Mouse (Mus musculus): ENCODE measurements around the gene Hils1. TPM values are rescaled to one million over a fixed set of nuclear protein-coding genes. Genes with fewer than 3 reads are reported as not detected.
"Not testable (repeated sequence)": the region's sequence is repeated elsewhere in the genome, so short reads cannot be mapped to it uniquely, and the experiment has no call there.

The Hils1 gene
- total RNA-seq, 2 experiments from 2014 or later: not detected

DNA sequence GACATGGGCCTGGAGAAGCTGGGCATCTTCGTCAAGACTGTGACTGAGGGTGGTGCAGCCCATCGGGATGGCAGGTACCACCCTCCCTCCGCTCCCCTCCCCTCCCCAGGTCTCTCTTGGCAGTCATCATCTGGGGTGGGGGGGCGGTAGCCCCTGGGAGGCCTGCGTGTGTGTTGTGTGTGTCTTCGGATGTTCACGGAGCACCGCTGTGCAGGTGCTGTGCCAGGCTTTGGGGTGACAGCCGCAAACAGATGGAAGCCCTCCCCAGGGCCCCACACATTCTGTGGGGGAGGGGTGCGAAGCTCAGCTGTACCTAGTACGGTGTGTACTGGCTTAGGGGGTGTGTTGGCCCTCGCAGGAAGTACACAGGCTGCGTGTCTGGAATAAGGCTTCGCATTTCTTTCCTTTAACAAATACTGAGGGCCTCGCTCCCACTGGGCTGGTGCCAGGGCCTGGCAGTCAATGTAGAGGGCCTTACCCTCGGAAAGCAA, 30.7 kb downstream of the Hils1 start:
- DNase-seq (ENCODE audit: low spot score in 2 of 2): peak; percentile 62 to 65
- intact Hi-C loops (cut with DNase I): no loop called here

DNA sequence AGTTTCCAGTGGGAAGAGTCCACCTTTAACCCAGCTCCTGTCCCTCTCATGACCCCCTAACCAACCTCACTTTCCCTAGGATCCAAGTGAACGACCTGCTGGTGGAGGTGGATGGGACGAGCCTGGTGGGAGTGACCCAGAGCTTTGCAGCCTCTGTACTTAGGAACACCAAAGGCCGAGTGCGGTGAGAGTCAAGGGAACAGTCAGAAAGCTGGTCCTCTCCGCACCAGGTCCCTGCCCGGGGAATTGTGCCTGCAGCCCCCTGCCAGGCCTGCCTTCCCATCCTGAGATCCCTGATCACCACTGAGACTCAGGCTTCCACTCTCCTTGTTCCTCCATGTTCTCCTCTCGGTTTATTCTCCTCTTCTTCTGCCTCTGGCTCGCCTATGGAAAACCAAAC, 32.7 kb downstream of the Hils1 start:
- intact Hi-C loops (cut with DNase I): loop anchor here (2.0 kb wide), 1 partner anchor 21 kb away; no protein-coding TSS in a partner anchor
- DNase-seq (ENCODE audit: low spot score in 2 of 2): no peak

DNA sequence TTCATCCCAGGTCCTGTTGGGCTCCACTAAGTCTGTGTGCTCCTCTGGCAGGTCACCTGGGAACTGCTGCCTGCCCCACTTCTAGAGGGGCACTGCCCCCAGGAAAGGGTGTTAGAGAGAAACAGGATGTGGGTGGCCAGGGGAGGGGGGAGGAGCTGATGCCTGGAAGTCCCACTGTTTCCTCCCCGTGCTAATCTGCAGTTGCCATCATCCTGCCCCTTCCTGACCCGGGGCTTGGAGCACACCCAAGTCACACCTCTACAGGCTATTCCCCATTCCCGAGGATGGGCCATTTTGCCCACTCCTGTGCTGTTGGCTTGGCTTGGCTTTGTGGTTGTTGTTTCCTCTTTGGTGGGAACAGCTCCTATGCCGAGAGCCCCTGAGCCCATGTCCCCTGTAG, 33.2 kb downstream of the Hils1 start:
- intact Hi-C loops (cut with DNase I): loop anchor here (2.0 kb wide), 1 partner anchor 22 kb away; no protein-coding TSS in a partner anchor
- DNase-seq (ENCODE audit: low spot score in 2 of 2): no peak

DNA sequence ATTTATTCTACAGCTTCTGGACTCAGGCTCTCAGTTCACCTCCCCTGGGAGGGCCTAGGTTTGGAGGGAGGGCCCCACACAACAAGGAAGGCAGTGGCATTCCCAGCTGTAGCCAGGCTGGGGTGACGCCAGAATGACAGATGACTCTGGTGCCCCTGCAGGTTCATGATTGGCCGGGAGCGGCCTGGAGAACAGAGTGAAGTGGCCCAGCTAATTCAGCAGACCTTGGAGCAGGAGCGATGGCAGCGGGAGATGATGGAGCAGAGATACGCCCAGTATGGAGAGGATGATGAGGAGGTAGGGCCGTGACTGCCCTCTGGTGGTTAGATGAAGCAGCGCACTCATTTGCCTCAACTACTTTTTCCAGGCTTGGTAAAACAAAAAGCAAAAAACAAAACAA, 33.7 kb downstream of the Hils1 start:
- DNase-seq (ENCODE audit: low spot score in 2 of 2): peak; percentile 72 to 76
- intact Hi-C loops (cut with DNase I): loop anchor here (2.0 kb wide), 1 partner anchor 22 kb away; no protein-coding TSS in a partner anchor

DNA sequence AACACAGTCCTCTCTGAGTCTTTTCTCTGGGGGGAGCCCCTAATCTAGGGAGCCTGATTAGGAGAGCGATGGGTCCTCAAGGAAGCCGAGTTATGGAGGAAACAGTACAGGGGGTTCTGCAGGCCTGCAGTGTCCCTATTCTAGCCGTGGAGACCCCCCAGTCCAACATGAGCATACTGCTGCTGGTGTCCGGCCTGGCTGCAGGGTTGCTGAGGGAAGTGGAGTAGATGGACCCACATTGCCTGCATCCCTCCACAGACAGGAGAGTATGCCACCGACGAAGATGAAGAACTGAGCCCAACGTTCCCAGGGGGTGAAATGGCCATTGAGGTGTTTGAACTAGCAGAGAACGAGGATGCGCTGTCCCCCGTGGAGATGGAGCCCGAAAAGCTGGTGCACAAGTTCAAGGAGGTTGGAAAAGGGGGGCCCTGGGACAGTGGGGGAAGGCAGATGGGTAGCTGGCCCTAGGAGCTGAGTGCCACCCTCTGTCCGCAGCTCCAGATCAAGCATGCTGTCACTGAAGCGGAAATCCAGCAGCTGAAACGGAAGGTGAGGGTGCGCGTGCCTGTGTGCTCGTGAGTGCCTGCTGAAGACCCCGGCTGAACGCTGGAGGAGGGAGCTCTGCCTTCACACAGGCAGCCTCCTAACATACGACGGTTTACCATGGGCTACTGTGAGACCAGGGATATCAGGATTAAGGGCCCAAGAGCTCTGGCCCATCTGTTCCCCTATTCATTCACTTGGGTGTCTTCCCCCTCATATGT, 34.4 kb downstream of the Hils1 start:
- intact Hi-C loops (cut with DNase I): loop anchor here (2.0 kb wide), 1 partner anchor 23 kb away; no protein-coding TSS in a partner anchor
- DNase-seq (ENCODE audit: low spot score in 2 of 2): no peak

DNA sequence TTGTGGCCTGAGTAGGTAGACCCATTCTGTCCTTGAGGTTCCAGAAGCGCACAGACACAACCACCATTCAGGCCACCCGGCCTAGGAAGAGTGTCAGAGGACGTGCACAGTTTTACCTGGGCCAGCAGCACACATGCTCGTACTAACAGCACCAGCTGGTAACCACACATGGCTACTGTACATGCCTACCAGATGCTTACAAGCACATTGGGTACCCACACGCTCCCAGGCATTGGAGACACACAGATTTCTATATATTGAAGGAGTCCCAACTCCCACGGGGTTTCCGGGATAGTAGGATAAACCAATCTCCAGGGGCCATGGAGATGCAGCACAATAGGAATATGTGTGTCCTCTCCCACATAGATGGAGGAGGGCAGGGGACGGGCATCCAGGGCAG, 35.3 kb downstream of the Hils1 start:
- DNase-seq (ENCODE audit: low spot score in 2 of 2): peak in 1 of 2 experiments; percentile 75
- intact Hi-C loops (cut with DNase I): no loop called here

DNA sequence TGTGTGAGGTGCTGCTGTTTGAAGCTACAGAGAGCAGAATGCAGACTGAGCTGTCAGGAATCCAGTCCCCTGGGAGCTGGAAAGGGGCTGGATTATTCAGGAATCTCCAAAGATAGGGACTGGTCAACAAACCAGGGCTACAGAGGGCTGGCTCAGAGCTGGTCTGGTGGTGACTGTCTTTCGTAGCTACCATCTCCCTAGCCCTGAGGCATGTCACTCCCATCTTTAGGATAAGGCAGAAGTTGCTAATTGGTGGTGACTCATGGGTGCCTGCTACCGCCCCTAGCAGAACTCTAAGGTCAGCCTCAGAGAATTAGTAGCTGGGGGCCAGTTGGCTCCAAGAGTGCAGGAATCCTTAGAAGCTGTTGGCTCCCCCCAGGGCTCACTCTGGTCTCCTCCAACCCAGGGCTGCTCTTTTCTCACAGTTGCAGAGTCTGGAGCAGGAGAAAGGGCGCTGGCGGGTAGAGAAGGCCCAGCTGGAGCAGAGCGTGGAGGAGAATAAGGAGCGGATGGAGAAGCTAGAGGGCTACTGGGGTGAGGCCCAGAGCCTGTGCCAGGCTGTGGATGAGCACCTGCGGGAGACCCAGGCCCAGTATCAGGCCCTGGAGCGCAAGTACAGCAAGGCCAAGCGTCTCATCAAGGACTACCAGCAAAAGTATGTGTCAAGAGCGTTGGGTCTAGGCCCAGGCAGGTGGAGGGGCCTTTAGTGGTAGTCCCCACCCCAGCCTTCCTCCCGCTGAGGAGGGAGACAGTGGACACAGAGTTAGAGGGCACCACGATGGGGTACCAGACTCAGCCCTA, 36.9 kb downstream of the Hils1 start:
- no peak for DNase-seq (ENCODE audit: low spot score in 2 of 2)
- intact Hi-C loops (cut with DNase I): no loop called here

DNA sequence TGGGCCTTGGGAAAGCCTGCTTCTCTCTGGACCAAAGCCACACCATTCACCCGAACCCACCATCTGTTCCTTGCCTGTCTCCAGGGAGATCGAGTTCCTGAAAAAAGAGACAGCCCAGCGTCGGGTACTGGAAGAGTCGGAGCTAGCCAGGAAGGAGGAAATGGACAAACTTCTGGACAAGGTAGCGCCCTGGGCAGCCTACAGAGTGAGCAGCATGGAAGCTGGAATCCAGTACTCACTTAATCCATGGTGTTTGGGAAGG, 37.5 kb downstream of the Hils1 start:
- intact Hi-C loops (cut with DNase I): no loop called here
- no peak for DNase-seq (ENCODE audit: low spot score in 2 of 2)

DNA sequence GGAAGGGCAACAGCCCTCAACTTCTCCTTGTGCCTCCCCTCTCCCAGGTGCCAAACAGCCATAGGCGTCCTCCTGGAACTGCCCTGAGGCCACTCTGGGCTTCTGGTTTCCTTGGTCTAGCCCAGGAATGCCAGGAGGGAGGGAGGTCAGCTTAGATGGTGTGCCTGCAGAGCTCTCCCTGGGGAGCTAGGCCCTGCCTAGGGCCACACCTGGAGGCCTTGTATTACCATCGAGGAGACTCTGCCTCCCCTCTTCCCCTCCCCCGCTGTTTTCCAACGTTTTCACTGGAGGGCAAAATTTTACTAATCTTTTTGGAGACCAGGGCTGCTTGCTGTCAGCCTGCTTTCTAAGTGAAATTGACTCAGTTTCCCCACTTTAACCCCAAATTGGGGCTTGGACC, 38.6 kb downstream of the Hils1 start:
- DNase-seq (ENCODE audit: low spot score in 2 of 2): no peak
- intact Hi-C loops (cut with DNase I): no loop called here

DNA sequence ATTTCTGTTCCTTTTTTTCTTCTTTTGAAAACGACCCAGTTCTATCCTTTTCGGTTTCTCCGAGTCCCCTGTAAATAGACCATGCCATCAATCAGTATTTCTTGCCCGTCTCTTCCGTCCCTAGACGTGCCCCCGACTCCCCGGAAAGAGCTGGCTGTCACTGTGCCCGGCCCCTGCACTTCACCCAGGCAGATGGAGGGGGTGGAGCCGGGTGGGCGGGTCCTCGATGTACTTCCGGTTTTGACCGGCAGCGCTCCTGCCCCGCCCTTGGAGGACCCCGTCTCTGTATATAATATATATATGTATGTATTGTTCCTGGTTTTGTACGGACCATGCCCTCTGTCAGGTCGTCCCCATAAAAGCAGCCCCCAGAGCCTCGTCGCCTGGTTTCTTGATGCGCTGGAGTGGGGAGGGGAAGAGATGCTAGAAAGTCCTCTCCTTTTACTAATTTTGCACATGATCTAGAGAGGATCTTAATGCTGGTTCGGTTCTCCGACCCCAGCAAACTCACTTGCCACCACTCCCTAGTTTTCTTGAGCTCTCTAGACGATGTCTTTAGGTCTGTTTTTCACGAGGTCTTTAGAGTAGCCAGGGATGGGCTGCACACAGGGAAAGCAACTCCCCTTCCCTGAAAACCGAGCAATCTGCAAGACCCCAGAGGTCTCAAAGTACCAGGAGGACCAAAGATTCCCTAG, 39.3 kb downstream of the Hils1 start:
- peak in 1 of 2 experiments; percentile 78 for DNase-seq (ENCODE audit: low spot score in 2 of 2)
- intact Hi-C loops (cut with DNase I): no loop called here

DNA sequence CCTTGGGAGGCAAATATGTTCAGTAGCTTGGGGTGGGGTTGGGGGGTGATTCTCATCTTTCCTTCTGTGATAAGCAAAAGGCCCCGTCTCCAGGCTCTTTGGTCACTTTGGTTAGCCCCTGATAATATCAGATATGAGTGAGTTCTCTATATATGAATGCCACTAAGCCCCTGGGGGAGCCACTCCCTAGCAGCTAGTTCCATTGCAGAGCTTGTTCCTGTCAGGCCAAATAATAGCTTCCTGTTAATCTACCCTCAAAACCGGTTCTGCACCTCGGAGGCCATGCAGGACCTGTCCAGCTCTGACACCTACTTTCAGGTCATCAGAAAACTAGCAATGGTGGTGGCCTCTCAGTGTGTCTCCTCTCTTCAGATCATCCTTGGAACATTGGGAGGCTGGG, 40.0 kb downstream of the Hils1 start:
- intact Hi-C loops (cut with DNase I): no loop called here
- DNase-seq (ENCODE audit: low spot score in 2 of 2): no peak

DNA sequence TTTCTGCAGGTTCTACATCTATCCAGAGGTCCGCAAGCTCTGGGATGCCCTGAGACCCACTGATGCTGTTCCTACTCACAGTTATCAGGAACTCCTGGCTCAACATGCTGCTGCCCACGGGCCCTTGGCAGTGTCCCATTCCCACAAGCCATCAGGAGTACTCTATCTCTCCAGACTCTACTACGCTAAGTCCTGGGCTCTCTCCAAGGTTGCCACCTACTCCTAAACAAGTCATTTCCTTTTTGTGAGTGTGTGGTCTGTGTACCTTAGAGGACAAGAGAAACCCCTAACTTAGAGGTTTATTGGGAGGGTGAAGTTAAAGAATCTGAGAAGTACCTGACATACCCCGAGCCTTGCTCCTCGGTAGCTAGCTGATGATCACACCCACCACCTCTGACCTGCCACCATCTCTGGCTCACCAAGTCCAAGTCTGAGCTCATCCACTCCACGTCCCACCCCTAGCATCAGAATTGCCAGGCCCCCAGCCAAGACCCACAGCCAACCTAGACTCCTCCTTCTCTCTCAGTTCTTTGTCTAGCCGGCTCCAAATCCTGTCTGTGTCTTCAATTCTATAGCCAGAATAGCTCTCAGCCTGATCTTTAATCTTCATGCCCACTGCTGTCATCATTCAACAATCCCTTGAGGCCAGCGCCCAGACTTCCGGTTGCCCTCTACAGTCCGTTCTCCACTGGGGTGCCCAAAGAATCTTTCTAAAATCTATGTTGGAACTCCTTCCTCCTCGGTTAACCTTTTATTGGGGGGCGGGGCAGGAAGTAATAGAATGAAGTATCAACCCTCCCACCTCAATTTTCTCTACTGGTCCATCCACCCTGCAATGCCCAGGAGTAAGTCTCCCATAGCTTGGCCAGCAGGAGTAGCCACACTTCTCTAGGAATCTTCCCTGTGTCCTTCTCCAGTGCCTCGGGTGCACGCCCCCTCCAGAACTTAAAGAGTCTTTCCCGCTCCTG, 41.6 kb downstream of the Hils1 start:
- intact Hi-C loops (cut with DNase I): no loop called here
- no peak for DNase-seq (ENCODE audit: low spot score in 2 of 2)

DNA sequence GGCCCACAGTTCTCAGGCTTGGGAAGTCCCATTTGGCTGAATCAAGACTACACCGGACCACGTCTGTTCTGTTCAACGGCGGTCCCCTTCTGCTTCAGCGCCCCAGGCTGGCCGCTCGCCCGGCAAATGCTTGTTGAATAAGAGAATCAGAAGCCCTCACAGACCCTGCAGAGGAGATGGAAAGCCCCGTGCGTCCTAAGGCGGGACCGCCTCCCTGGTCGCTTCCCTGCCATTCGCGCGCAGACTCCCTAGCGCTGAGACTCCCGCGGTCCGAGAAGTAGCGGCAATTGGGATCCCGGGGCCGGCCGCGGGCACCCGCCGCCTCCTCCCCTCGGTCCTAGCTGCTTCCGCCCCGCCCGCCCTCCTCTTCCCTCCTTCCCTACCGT, 42.2 kb downstream of the Hils1 start, which contains the start of gene Samd14:
Gene Samd14, plus strand, starts transcription at position 251 of the 386 bp plus-strand sequence.
- intact Hi-C loops (cut with DNase I): no loop called here
- peak; percentile 74 to 81 for DNase-seq (ENCODE audit: low spot score in 2 of 2)

DNA sequence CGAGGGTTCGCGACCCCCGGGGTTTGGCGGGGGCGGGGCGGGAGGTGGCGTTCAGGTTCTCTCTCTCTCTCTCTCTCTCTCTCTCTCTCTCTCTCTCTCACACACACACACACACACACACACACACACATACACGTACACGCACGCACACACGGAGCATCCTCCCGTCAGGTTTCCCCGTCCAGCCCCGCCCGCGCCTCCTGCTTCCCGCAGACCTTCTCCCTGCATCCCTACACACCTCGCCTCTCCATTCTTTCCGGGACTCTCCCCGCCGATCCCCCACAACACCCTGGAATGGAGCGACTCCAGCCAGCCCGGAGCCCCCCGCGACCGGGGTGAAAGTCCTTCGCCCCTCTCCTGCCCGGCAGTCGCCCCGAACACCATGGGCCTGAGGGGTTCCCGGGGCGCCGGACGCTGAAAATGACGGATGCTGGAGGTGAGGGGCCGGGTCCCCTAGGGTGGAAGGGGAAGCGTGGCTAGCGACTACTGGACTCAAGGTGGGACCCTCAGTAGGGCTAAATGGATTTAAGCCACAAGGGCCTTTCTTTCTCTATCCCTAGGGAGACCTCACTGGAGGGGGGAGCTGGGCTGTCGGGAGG, 42.8 kb downstream of the Hils1 start:
- DNase-seq (ENCODE audit: low spot score in 2 of 2): peak; percentile 66 to 69

DNA sequence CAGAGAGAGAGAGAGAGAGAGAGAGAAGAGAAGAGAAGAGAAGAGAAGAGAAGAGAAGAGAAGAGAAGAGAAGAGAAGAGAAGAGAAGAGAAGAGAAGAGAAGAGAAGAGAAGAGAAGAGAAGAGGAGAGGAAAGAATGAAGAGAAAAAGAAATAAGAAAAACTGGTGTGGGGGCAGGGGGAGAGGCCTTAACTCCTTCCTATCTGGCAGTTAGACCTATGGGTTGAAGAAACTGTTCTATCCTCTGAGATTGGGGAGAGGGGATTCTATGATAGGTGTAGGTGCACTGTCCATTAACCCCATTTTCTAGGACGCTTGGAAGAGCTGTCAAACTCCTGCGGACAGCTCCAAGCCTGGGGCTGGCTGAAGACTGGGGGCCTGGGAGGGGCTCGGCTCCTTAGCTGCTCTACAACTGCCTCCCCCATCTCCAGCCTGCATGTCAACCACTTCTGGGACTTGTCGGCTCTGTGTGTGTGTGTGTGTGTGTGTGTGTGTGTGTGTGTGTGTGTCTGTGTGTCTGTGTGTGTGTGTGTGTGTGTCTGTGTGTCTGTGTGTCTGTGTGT, 43.5 kb downstream of the Hils1 start:
- intact Hi-C loops (cut with DNase I); DNase-seq (ENCODE audit: low spot score in 2 of 2): not testable (repeated sequence)

More for the DNA sequence above, 42.8 kb downstream of the Hils1 start:
- intact Hi-C loops (cut with DNase I): no loop called here

DNA sequence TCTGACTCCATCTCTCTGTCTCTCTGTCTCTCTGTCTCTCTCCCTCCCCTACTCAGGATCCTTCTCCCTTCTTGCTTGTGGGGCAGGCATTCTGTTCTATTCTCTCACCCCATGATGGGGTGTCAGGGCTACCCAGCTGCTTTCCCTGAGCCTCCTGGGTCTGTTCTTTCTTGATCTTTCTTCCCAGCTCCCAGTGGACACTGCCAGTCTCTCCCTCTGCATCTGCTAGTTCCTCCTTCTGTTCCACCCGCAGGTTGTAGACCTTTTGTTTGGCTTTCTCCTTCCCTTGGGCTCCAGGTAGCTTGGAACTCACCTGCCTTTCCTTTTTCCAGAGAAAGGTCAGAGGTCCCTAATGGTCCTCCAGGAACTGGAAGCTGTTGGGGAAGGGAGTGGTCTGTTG, 44.0 kb downstream of the Hils1 start:
- intact Hi-C loops (cut with DNase I): no loop called here
- DNase-seq (ENCODE audit: low spot score in 2 of 2): no peak

DNA sequence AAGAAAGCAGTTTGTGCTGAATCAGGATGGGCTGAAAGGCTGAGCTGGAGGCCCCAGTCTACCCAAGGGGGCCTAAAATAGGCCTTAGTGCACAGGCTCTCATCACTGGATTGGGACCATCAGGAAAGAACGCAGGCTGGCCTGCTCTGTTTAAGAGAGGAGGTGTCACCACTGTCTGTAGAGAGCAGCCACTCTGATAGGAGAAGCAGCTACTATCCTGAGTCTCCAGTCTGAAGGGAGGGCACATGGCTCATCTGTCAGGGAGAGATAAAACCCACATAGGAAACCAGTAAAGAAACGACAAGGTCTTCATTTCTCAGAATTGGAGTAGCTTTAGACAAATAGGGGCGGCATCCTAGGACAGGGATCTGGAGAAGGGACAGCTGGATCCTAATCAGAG, 44.7 kb downstream of the Hils1 start:
- intact Hi-C loops (cut with DNase I): no loop called here
- DNase-seq (ENCODE audit: low spot score in 2 of 2): no peak

DNA sequence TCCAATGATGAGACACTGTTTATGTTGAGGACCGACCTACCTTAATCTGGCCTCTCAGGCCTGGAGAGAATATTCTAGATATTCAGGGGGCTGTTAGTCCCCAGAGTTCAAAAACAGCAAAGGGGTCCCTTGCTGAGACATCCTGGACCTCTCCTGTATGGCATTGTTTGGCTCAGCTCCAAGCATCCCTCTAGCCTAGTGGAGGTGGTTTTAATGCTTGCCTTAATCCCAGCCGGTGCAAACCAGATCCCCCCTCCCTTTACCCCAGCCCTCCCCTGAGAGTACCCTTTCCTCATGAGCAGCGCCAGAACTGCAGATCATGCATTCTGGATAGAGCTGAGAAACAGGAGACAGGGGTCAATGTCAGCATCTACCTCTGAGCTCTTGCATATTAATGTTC, 45.1 kb downstream of the Hils1 start:
- no peak for DNase-seq (ENCODE audit: low spot score in 2 of 2)
- intact Hi-C loops (cut with DNase I): no loop called here
